Mouse (Mus musculus) heart, adult 2 months (tissue): ENCODE data around the gene Zfp493. TPM values are rescaled to one million over a fixed set of nuclear protein-coding genes. Genes with fewer than 3 reads are reported as not detected.

ENCODE experiments used
- DNase-seq, 2 experiments: peaks; one replicate each; pipeline ENCODE4 v3.0.0; 2021
- H3K27ac ChIP-seq: fragments of 200-600 bp; 2 replicates; pipeline ENCODE4 v1.8.1; 2022
- H3K27me3 ChIP-seq: fragments of 200-500 bp; 2 replicates; pipeline ENCODE4 v1.6.1; 2012; ENCODE audit warnings: mild to moderate bottlenecking, low read length, inconsistent platforms, mixed read lengths; ENCODE audit not compliant: control insufficient read depth, insufficient read depth
- H3K36me3 ChIP-seq: fragments of 200-500 bp; 2 replicates; pipeline ENCODE4 v1.6.1; 2012; ENCODE audit warnings: low read length, inconsistent platforms; ENCODE audit not compliant: control insufficient read depth, insufficient read depth
- H3K4me1 ChIP-seq: fragments of 200-500 bp; 2 replicates; pipeline ENCODE4 v1.6.1; 2011; ENCODE audit warnings: low read length; ENCODE audit not compliant: control insufficient read depth, insufficient read depth
- H3K4me3 ChIP-seq: fragments of 200-600 bp; 2 replicates; pipeline ENCODE4 v1.8.1; 2022
- H3K79me2 ChIP-seq: fragments of 200-500 bp; replicated peaks from 2 replicates; pipeline ENCODE4 v1.6.1; 2012; ENCODE audit warnings: mild to moderate bottlenecking, inconsistent platforms, low read length, moderate library complexity, mixed read lengths; ENCODE audit not compliant: control insufficient read depth, insufficient read depth
- H3K9ac ChIP-seq: fragments of 200-500 bp; 2 replicates; pipeline ENCODE4 v1.6.1; 2012; ENCODE audit warnings: low read depth, mild to moderate bottlenecking, control low read depth, inconsistent platforms, low read length, mixed read lengths
- CTCF ChIP-seq: fragments of 200-600 bp; IDR thresholded peaks from 2 replicates; pipeline ENCODE4 v1.8.1; 2022; ENCODE audit warnings: antibody characterized with exemption, mild to moderate bottlenecking, moderate library complexity
- EP300 ChIP-seq: fragments of 200-500 bp; IDR thresholded peaks from 2 replicates; pipeline ENCODE4 v1.6.1; 2011; ENCODE audit warnings: low read depth, low read length, control low read depth; ENCODE audit not compliant: insufficient read depth
- POLR2A ChIP-seq: fragments of 200-500 bp; IDR thresholded peaks from 2 replicates; pipeline ENCODE4 v1.6.1; 2011; ENCODE audit warnings: mild to moderate bottlenecking, low read depth, low read length, control low read depth; ENCODE audit not compliant: insufficient read depth
- WGBS: fragments of 180-500 bp; shearing (Covaris S2); methylation state at CpG from one replicate; pipeline ENCODE4 v1.1.7; 2018; 5-methylcytosine and 5-hydroxymethylcytosine counted together
- intact Hi-C: fragments of 180-260 bp; cut with DNase I; formaldehyde crosslinking; loops from one replicate; pipeline ENCODE4 v1.15.1; 2025
- polyA plus RNA-seq: library from polyadenylated mRNA; depleted of rRNA; stranded (reverse); fragments of >200 nt; gene quantifications from 2 replicates; pipeline ENCODE4 v1.2.3, GENCODE M21; 2012
- total RNA-seq, 2 experiments: library from RNA; stranded (reverse); gene quantifications; 2 replicates each; pipeline ENCODE4 v1.2.3; 2021

Gene Zfp493
- total and polyA plus RNA-seq, 3 experiments, result 0.43 to 1.1 (median 0.84) TPM

DNA sequence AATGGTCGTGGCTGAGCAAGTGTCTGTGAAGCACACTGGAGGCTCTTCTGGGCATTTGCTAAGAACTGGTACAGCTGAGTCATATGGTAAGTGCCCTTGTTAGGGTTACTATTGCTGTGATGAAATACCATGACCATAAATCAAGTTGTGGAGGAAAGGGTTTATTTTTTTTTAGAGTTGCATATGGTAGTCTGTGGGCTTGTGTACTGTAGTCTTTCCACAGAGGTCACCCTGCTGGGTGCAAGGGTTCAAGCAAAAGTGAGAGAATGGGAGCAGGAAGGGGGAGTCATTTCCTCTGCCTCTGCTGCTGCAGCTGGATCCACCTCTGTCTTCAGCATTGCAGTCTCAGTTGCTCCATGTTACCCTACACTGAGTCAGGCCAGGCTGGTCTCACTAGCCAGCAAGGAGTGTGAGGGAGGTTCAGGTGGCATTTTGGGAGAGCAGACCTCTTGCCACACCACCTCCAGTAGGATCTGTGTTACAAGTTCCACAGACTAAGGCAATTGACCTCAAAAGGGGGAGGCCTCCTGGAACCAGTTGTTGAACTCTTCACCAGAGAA is 32.2 kb downstream of the Zfp493 start:
- Histone ChIP-seq H3K9ac (no peak overlapping the region), H3K4me3 (no peak overlapping the region), H3K4me1 (peaks cover 2% of the 10 kb centered on the region; the same call in 1 of the 2 replicates), H3K79me2 (no peaks in the 10 kb centered on the region), H3K36me3 (no peaks in the 10 kb centered on the region), H3K27ac (no peak overlapping the region), H3K27me3 (no peaks in the 10 kb centered on the region)
- WGBS, result 55% methylated on average over 1 of the region's 1 CpGs
- no peak for DNase-seq
- intact Hi-C loops, result loop anchor here (2.0 to 10.0 kb wide), 5 partner anchors 33 to 707 kb away; partner anchors contain the start of genes Gm28557, Zfp493, Zfp65 and Zfp85
- TF ChIP-seq CTCF (no peak), EP300 (no peak), POLR2A (no peak)

DNA sequence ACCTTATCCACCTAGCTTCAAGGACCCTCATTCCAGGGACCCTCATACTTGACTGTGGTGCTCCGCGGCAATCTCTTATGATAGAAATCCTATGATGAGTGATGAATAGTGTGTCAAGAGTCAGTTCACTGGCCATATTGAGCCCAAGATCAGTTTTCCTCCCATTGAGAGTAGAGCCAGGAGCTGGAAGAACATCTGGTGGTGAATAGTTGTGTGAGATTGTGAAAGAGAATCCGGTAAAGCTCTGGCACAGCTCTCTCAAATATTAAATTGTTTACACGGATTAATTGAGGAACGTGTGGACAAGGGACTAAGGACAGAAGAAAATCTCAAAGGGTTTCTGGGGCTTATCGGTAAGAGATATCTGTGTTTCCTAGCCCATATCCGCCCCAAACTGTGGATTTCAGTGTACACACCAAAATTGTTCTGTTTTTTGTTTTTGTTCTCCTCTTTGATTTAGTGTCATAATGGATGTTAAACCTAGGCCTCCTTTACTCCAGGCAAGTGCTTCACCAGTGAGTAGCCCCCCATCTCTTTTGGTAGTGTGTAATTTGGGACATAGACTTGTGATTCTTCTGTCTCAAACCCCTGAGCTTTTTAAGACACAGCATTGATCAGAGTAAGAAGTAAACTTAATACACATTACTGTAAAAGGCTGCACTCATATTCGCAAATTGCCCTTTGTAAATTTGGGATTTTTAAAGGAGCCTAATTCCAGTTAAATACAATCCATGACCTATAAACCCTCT is 33.6 kb downstream of the Zfp493 start:
- no peak for DNase-seq
- Histone ChIP-seq H3K79me2 (no peaks in the 10 kb centered on the region), H3K27me3 (no peaks in the 10 kb centered on the region), H3K9ac (no peak overlapping the region), H3K4me3 (peak overlapping the region; percentile 88), H3K36me3 (no peaks in the 10 kb centered on the region), H3K27ac (peak overlapping the region; percentile 82), H3K4me1 (peaks cover 2% of the 10 kb centered on the region; the same call in 1 of the 2 replicates)
- WGBS, result 76% methylated on average over 8 of the region's 8 CpGs
- intact Hi-C loops, result loop anchor here (1.0 to 10.0 kb wide), 6 partner anchors 34 to 708 kb away; partner anchors contain the start of genes Gm28557, Zfp493, Zfp65 and Zfp85
- TF ChIP-seq EP300, result no peak
- TF ChIP-seq CTCF, result no peak
- TF ChIP-seq POLR2A, result no peak

- Histone ChIP-seq H3K4me3 (peak within 1 kb of the TSS; percentile 88), H3K27me3 (no peaks in the 10 kb centered on the region), H3K9ac (peak within 1 kb of the TSS; percentile 70), H3K4me1 (peaks cover 2% of the 10 kb centered on the region; the same call in 1 of the 2 replicates), H3K79me2 (no peaks in the 10 kb centered on the region), H3K27ac (peak within 1 kb of the TSS; percentile 82), H3K36me3 (no peaks in the 10 kb centered on the region)
- intact Hi-C loops, result loop anchor here (1.0 to 10.0 kb wide), 6 partner anchors 35 to 709 kb away; partner anchors contain the start of genes Gm28557, Zfp493, Zfp65 and Zfp85
- peak; percentile 87 for DNase-seq
- TF ChIP-seq POLR2A (peak; percentile 38), CTCF (no peak)
- WGBS, result 2% methylated on average over 31 of the region's 31 CpGs
Observed at GRCm38 (mm10) chr13:67813710-67814660, 34.5 kb downstream of the Zfp493 start, which contains the start of gene Zfp273. Gene Zfp273 (plus strand): TSS chr13:67813740.

- 51% methylated on average over 1 of the region's 1 CpGs for WGBS
- Histone ChIP-seq H3K27me3 (no peaks in the 10 kb centered on the region), H3K4me3 (no peak overlapping the region), H3K9ac (no peak overlapping the region), H3K4me1 (peaks cover 2% of the 10 kb centered on the region; the same call in 1 of the 2 replicates), H3K79me2 (no peaks in the 10 kb centered on the region), H3K36me3 (no peaks in the 10 kb centered on the region), H3K27ac (no peak overlapping the region)
- intact Hi-C loops, result loop anchor here (10.0 kb wide), 2 partner anchors 204 to 714 kb away; partner anchors contain the start of gene Gm28557
- TF ChIP-seq CTCF (no peak), POLR2A (no peak), EP300 (no peak)
- DNase-seq, result no peak
Observed at GRCm38 (mm10) chr13:67818636-67819035, 39.1 kb downstream of the Zfp493 start.

DNA sequence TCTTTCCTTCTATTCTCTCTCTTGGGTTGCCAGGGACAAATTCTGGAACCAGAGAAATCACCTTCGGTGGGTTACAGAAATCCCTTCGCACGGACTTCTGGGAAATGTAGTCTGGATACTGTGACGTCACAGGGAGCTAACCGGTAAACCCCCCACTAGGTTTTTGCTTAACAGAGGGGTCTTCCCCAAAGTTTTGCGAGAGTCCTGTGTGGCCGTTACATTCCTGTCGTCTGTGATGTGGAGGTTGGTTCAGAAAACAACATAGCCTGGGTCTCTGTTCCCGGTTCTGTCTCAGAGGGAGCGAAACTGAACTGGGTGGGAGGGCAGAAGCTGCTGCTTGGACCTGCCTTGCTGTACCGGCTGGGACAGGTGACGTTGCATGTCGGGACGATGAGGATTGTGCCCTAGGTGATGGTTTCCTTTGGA is 51.4 kb downstream of the Zfp493 start, which contains the start of gene Gm10037:
Gm10037 (plus strand) TSS at position 196 of the 426 bp plus-strand sequence.
- Histone ChIP-seq H3K9ac (peak within 1 kb of the TSS; percentile 70), H3K79me2 (no peaks in the 10 kb centered on the region), H3K27ac (peak within 1 kb of the TSS; percentile 57), H3K4me3 (peak within 1 kb of the TSS; percentile 63), H3K4me1 (peaks cover 2% of the 10 kb centered on the region), H3K27me3 (no peaks in the 10 kb centered on the region), H3K36me3 (no peaks in the 10 kb centered on the region)
- 4% methylated on average over 14 of the region's 14 CpGs for WGBS
- DNase-seq, result peak; percentile 58 to 61
- intact Hi-C loops, result no loop called here
- TF ChIP-seq EP300 (no peak), CTCF (no peak), POLR2A (no peak)
